Mouse (Mus musculus) G1E (cell line): ENCODE measurements around the gene Tchp. TPM values are rescaled to one million over a fixed set of nuclear protein-coding genes. Genes with fewer than 3 reads are reported as not detected.

ENCODE experiments used
- ATAC-seq: 2 replicates; pipeline ENCODE4 v1.8.0; 2016; ENCODE audit warnings: mild to moderate bottlenecking; ENCODE audit not compliant: insufficient number of reproducible peaks, poor library complexity, low FRiP score, severe bottlenecking; ENCODE audit errors: extremely low read depth
- DNase-seq: peaks from one replicate; pipeline ENCODE4 v3.0.0; 2012; ENCODE audit warnings: low spot score
- H3K27me3 ChIP-seq: 2 replicates; pipeline ENCODE4 v1.6.1; 2012; ENCODE audit warnings: mild to moderate bottlenecking, low read length, inconsistent platforms; ENCODE audit not compliant: insufficient read depth
- H3K36me3 ChIP-seq: replicated peaks from 2 replicates; pipeline ENCODE3; 2012; ENCODE audit warnings: mild to moderate bottlenecking, inconsistent platforms
- H3K4me1 ChIP-seq: 2 replicates; pipeline ENCODE4 v1.6.1; 2012; ENCODE audit warnings: low read depth, low read length, inconsistent platforms, mixed read lengths; ENCODE audit not compliant: insufficient read depth
- H3K4me3 ChIP-seq: 2 replicates; pipeline ENCODE4 v1.5.1; 2012; ENCODE audit warnings: low read depth, mild to moderate bottlenecking, inconsistent platforms, low read length, moderate library complexity, mixed read lengths
- H3K9me3 ChIP-seq: replicated peaks from 2 replicates; pipeline ENCODE4 v1.6.1; 2012; ENCODE audit warnings: inconsistent platforms
- CTCF ChIP-seq: IDR thresholded peaks from 2 replicates; pipeline ENCODE4 v1.5.1; 2012; ENCODE audit warnings: low read depth, low read length, inconsistent platforms, mixed read lengths
- GATA1 ChIP-seq: IDR thresholded peaks from 2 replicates; pipeline ENCODE4 v1.6.1; 2012; ENCODE audit warnings: borderline replicate concordance, low read length, inconsistent platforms, mixed read lengths
- GATA2 ChIP-seq: IDR thresholded peaks from 2 replicates; pipeline ENCODE4 v1.6.1; 2012; ENCODE audit warnings: low read depth, low read length, inconsistent platforms, borderline replicate concordance
- POLR2AphosphoS5 ChIP-seq: IDR thresholded peaks from 2 replicates; pipeline ENCODE4 v1.6.1; 2012; ENCODE audit warnings: low read depth, low read length, inconsistent platforms; ENCODE audit not compliant: insufficient replicate concordance
- TAL1 ChIP-seq: conservative IDR thresholded peaks from 2 replicates; pipeline ENCODE4 v1.6.1; 2012; ENCODE audit warnings: low read depth, low read length, inconsistent platforms, mixed read lengths
- polyA plus RNA-seq: library from polyadenylated mRNA; stranded (reverse); fragments of >175 nt; gene quantifications from 2 replicates; pipeline ENCODE4 v1.2.3, GENCODE M21; 2012
- total RNA-seq, 2 experiments: library from RNA; stranded (forward) in 1 of 2; stranded (reverse) in 1 of 2; fragments of 200-1000 nt in 1 of 2; fragments of >200 nt in 1 of 2; fragmentation: Nextera tagmentation in 1 of 2; gene quantifications; 2 replicates each; pipeline ENCODE4 v1.2.3; 2014 to 2017

Tchp gene
- total and polyA plus RNA-seq, 3 experiments: 5.3 to 20.1 (median 11.9) TPM

- DNase-seq (no peak), ATAC-seq (no peak)
- 0 out of 2 replicates have a peak, but pooled peaks cover 2% of the 10 kb centered on the region for H3K4me1 ChIP-seq
- TF ChIP-seq GATA1 (no peak), GATA2 (no peak), POLR2AphosphoS5 (no peak), TAL1 (no peak), CTCF (no peak)
- no peaks in the 10 kb centered on the region; the same call in 1 of the 2 replicates for H3K27me3 ChIP-seq
- H3K36me3 ChIP-seq: peaks cover 99% of the 10 kb centered on the region
- no peaks in the 10 kb centered on the region for H3K9me3 ChIP-seq
- H3K4me3 ChIP-seq: no peak overlapping the region
Observed at GRCm38 (mm10) chr5:114718483-114718882, 10.9 kb downstream of the Tchp start.

DNA sequence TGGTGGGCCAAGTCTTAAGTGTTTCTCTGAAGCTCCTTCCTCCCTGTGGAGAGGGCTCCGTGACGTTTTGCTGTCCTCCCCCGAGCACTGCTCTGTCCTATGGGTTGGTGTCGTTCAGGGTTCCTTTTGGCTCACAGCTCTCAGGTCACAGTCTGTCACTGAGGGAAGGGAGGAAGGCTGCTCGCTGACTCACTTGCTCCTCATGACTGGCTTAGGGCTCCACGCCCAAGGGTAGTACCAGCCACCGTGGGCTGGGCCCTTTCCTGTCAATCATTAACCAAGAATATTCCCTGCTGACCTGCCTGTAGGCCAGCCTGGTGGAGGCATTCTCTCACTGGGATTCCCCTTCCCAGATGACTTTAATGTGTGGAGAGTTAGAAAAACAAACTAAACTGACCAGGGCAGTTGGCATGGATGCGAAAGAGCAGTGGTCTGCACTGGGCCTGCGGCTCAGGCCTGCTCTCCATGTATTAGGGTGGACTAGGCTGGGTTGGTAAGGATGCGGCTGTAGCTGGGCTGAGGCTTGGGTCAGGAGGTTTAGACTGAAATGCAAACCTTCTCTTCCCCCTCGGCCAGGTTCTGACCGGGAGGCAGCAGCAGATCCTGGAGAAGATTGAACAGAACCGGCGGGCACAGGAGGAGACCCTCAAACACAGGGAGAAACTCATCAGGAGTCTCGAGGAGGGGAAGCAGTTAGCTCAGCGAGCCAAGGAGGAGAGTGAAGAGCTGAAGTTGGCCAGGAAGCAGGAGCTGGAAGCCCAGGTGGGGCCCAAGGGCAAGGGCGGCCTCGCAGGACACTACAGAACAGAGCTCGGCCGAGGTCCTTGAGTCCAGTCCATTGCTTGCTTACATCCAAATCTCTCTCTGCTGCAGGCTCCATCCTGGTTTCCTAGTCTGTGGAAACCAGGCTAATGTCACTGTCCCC is 11.7 kb downstream of the Tchp start:
- Histone ChIP-seq H3K4me1 (0 out of 2 replicates have a peak, but pooled peaks cover 2% of the 10 kb centered on the region), H3K36me3 (peaks cover 99% of the 10 kb centered on the region), H3K9me3 (peaks cover 4% of the 10 kb centered on the region; the same call in 1 of the 2 replicates), H3K27me3 (no peaks in the 10 kb centered on the region; the same call in 1 of the 2 replicates), H3K4me3 (no peak overlapping the region)
- ATAC-seq: no peak
- TF ChIP-seq POLR2AphosphoS5: no peak
- no peak for TF ChIP-seq CTCF
- TF ChIP-seq GATA2: no peak
- no peak for TF ChIP-seq GATA1
- DNase-seq: no peak

DNA sequence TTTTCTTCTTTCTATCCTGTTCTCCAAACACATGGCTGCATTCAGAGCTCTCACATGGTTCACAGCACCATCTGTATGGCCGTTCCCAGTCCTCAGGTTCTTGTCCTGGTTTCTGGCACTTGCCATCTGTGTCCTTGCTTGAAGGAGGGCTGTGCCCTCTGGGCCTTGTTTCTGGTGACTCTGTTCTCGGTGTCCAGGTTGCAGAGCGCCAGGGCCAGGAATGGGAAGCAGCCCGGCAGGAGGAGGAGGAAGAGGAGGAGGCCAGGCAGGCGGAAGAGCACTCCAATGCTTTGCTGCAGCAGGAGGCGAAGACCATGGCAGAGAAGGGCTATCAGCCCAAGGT is 12.3 kb downstream of the Tchp start:
- no peak overlapping the region for H3K4me3 ChIP-seq
- 0 out of 2 replicates have a peak, but pooled peaks cover 2% of the 10 kb centered on the region for H3K4me1 ChIP-seq
- ATAC-seq (no peak), DNase-seq (no peak)
- TF ChIP-seq CTCF: no peak
- no peak for TF ChIP-seq GATA2
- no peak for TF ChIP-seq POLR2AphosphoS5
- TF ChIP-seq GATA1: no peak
- no peak for TF ChIP-seq TAL1
- H3K27me3 ChIP-seq: no peaks in the 10 kb centered on the region; the same call in 1 of the 2 replicates
- peaks cover 95% of the 10 kb centered on the region for H3K36me3 ChIP-seq
- peaks cover 5% of the 10 kb centered on the region; the same call in 1 of the 2 replicates for H3K9me3 ChIP-seq

DNA sequence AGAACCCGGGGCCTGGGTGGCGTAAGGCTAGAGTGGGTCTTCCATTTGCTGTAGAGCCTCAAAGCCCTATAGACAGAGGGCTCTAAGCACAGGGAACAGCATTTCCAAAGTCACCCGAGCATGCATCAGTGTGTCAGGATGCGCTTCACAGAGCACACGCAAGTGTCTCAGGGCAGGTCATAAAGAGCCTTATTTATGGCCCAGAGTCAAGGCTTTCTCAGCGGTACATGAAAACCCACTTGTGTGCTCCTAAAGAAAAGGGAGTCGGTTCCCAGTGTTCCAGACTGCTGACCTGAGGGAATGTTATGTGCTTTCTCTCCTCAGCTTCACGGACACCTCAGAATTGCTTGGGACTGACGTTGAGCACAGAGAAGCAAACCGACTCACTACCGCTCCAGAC is 13.2 kb downstream of the Tchp start:
- no peak for ATAC-seq
- H3K4me3 ChIP-seq: no peak overlapping the region
- DNase-seq: no peak
- 0 out of 2 replicates have a peak, but pooled peaks cover 1% of the 10 kb centered on the region for H3K4me1 ChIP-seq
- H3K27me3 ChIP-seq: no peaks in the 10 kb centered on the region; the same call in 1 of the 2 replicates
- H3K36me3 ChIP-seq: peaks cover 95% of the 10 kb centered on the region
- H3K9me3 ChIP-seq: peaks cover 9% of the 10 kb centered on the region; the same call in 1 of the 2 replicates
- no peak for TF ChIP-seq GATA2
- no peak for TF ChIP-seq CTCF
- no peak for TF ChIP-seq POLR2AphosphoS5
- no peak for TF ChIP-seq TAL1
- TF ChIP-seq GATA1: no peak

DNA sequence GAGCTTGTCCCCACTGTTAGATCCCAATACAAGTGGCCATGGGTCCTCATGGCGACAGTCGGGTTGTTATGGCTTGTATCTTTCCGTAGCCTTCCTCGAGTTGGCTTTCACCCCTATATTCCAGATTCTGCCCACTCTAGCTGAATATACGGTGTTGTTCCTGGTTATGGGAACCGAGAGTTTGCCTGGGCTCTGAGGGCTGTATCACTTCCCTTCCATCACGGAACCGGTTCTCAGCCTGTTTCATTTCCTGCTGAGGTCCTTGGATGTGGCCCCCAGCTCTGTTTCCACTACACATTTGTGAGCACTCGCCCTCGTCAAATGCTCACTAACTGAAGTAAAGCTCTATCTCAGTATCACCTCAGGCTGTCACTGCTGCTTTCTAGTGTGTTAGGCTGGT is 14.4 kb downstream of the Tchp start:
- no peak overlapping the region for H3K4me3 ChIP-seq
- peaks cover 9% of the 10 kb centered on the region; the same call in 1 of the 2 replicates for H3K9me3 ChIP-seq
- ATAC-seq: no peak
- H3K36me3 ChIP-seq: peaks cover 94% of the 10 kb centered on the region
- H3K27me3 ChIP-seq: no peaks in the 10 kb centered on the region; the same call in 1 of the 2 replicates
- no peak for DNase-seq
- no peak for TF ChIP-seq GATA2
- TF ChIP-seq POLR2AphosphoS5: no peak
- TF ChIP-seq CTCF: no peak
- TF ChIP-seq GATA1: no peak
- TF ChIP-seq TAL1: no peak
- H3K4me1 ChIP-seq: no peaks in the 10 kb centered on the region

DNA sequence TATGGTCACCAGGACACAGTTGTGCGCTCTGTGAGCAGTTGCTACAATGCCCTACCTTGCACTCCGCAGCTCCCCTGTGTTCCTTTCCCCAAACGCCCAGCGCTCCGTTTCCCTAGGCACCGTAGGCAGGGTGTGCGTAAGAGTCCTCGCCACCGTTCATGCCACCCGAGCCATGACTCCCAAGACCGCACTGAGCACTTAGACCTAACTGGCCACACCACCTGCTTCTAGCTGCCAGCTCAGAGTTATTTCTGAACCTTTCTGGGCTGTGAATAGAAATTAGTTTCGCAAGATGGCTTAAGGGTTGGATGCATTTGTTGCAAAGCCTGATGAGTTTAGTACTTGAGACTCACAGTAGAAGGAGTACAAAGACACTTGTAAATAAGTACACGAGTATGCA is 15.3 kb downstream of the Tchp start:
- DNase-seq (no peak), ATAC-seq (no peak)
- Histone ChIP-seq H3K36me3 (peaks cover 94% of the 10 kb centered on the region), H3K27me3 (no peaks in the 10 kb centered on the region; the same call in 1 of the 2 replicates), H3K4me3 (no peak overlapping the region), H3K4me1 (no peaks in the 10 kb centered on the region), H3K9me3 (peaks cover 9% of the 10 kb centered on the region; the same call in 1 of the 2 replicates)
- no peak for TF ChIP-seq GATA2
- TF ChIP-seq POLR2AphosphoS5: no peak
- TF ChIP-seq GATA1: no peak
- no peak for TF ChIP-seq TAL1
- TF ChIP-seq CTCF: no peak
